Comparison of ENCODE assay signal across 15 mouse cellular contexts in genomic region chr13:108326351-108326750, GRCm38 (mm10). TPM values are rescaled to one million over a fixed set of nuclear protein-coding genes. Genes with fewer than 3 reads are reported as not detected.
"Had no signal": no experiment of that assay in that cellular context is flagged by ENCODE, and none has a peak within 500 bp of the region (broad histone marks: within the 10 kb centered on the region; RNA-seq: fewer than 3 reads in every experiment).

No protein-coding gene starts in this region.

- H3K9me3 ChIP-seq: limb, embryonic 13.5 days; neural tube, embryonic 15.5 days had no signal

- H3K4me1 ChIP-seq: limb, embryonic 13.5 days; neural tube, embryonic 15.5 days had no signal

- H3K4me3 ChIP-seq: limb, embryonic 13.5 days; myocyte; neural tube, embryonic 15.5 days had no signal

- H3K27ac ChIP-seq: limb, embryonic 13.5 days; liver, embryonic 14.5 days; neural tube, embryonic 15.5 days had no signal

- ATAC-seq: intestine, embryonic 16.5 days; lung, postnatal 0 days had no signal

- H3K27me3 ChIP-seq: limb, embryonic 13.5 days; neural tube, embryonic 15.5 days had no signal

- H3K9ac ChIP-seq: limb, embryonic 13.5 days; liver, embryonic 14.5 days; neural tube, embryonic 15.5 days had no signal

- H3K4me2 ChIP-seq: limb, embryonic 13.5 days; neural tube, embryonic 15.5 days had no signal

- H3K36me3 ChIP-seq: neural tube, embryonic 15.5 days had no signal

- DNase-seq: layer of hippocampus, adult 9-11 months; lung, adult 2 months; lung, postnatal 36 days; midbrain, embryonic 14.5 days; right cerebral cortex, adult 18-20 months; spleen, adult 18-20 months; thymus, adult 18-20 months; thymus, postnatal 25 days had no signal

RNA-seq across cellular contexts. Expression of gene Depdc1b, which starts 10.2 kb away (rescaled TPM):
- polyA plus RNA-seq: liver, adult 2 months had no signal
